Mouse (Mus musculus) brain, embryonic 14.5 days (tissue): ENCODE measurements at regions not wholly inside any gene's neighbourhood (a gene's known extent, or its start where the extent isn't known, plus 50 kb on each side); places are given as distances from the start of the nearest gene placed in this dataset.

Experiments
- DNase-seq: peaks from one replicate; pipeline ENCODE4 v3.0.0-alpha.2; 2011; ENCODE audit warnings: low read depth
- CTCF ChIP-seq: fragments of 200-500 bp; IDR thresholded peaks from 2 replicates; pipeline ENCODE4 v1.5.1; 2012; ENCODE audit warnings: inconsistent platforms, mild to moderate bottlenecking, moderate library complexity, borderline replicate concordance; ENCODE audit not compliant: insufficient read depth, insufficient read length; ENCODE audit errors: extremely low read depth
- POLR2A ChIP-seq: fragments of 200-500 bp; IDR thresholded peaks from 2 replicates; pipeline ENCODE4 v1.6.1; 2012; ENCODE audit warnings: mild to moderate bottlenecking, inconsistent platforms, borderline replicate concordance; ENCODE audit not compliant: poor library complexity, insufficient read depth, insufficient read length, severe bottlenecking; ENCODE audit errors: extremely low read depth

GRCm38 (mm10) chr1:128535537-128536150 lies 56.4 kb downstream of the Cxcr4 start:
- no peak for DNase-seq
- no peak for TF ChIP-seq CTCF
- no peak for TF ChIP-seq POLR2A

DNA sequence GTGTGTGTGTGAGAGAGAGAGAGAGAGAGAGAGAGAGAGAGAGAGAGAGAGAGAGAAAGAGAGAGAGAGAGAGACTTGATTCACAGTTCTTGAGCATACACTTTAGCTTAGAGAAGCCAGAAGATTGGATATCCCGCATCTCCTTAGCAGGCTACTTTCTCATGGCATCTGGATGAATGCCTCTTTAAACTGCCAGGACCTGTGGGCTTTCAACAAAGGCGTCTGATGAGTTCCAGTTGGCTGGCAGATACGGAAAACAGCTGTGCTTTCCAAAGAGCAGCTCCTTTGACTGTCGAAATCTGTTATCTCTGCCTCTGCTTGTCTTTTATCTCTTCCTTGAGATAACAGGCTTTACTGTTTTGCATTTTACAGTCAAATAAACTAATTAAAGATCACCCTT lies 59.5 kb downstream of the Cxcr4 start:
- DNase-seq, result peak; percentile 80
- TF ChIP-seq CTCF (no peak), POLR2A (no peak)

- no peak for TF ChIP-seq CTCF
- TF ChIP-seq POLR2A, result no peak
- DNase-seq, result no peak
These were observed 62.1 kb downstream of the Cxcr4 start for GRCm38 (mm10) chr1:128529808-128530545.

DNA sequence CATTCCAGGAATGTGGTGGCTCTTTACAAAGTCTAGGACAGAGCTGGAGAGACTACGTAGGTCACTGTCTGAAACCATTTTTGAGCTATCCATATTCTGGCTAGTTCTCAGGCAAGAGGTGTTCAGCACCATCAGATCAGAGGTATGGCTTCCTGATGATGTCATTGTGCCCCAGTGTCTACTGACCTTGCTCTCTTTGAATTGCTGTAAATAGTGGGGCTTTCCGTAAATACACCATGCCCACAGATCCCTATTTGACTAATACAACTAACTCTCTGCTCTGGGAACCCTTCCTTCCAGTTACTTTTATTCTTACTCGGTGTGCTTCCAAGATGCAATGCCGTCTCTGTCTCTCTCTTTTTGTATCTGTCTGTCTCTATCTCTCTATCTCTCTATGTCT lies 72.9 kb downstream of the Cxcr4 start:
- TF ChIP-seq POLR2A (no peak), CTCF (no peak)
- no peak for DNase-seq

- TF ChIP-seq CTCF (no peak), POLR2A (no peak)
- no peak for DNase-seq
These were observed 73.6 kb downstream of the Cxcr4 start for GRCm38 (mm10) chr1:128518514-128518913.

- TF ChIP-seq POLR2A (no peak), CTCF (no peak)
These were observed 74.7 kb downstream of the Cxcr4 start for GRCm38 (mm10) chr1:128517351-128517750.

GRCm38 (mm10) chr1:128514327-128514726 lies 77.8 kb downstream of the Cxcr4 start:
- no peak for TF ChIP-seq POLR2A
- TF ChIP-seq CTCF, result no peak
- DNase-seq, result no peak

More at GRCm38 (mm10) chr1:128517351-128517750, 74.7 kb downstream of the Cxcr4 start:
- DNase-seq, result no peak

DNA sequence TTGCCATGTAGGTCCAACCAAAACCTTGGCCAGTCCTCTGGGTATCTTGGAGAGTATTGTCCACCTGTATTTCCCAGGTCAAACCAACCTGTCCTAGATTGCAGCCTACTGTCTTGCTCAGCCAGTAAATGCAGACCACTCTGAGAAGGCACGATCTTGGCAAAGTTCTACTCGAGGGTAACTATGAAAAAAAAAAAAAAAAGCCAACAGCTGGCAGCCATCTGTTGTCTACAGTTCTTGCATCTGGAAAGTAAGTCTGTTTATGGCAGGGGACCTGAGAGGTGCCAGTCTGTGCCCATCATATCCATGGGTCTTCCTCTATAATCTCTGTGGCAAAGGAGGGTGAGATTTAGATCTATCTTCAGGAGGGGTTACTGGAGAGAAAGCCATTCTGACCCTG lies 78.2 kb downstream of the Cxcr4 start:
- DNase-seq, result no peak
- TF ChIP-seq CTCF (no peak), POLR2A (no peak)

- TF ChIP-seq POLR2A, result no peak
- no peak for TF ChIP-seq CTCF
- no peak for DNase-seq
These were observed 78.9 kb downstream of the Cxcr4 start for GRCm38 (mm10) chr1:128513153-128513552.

DNA sequence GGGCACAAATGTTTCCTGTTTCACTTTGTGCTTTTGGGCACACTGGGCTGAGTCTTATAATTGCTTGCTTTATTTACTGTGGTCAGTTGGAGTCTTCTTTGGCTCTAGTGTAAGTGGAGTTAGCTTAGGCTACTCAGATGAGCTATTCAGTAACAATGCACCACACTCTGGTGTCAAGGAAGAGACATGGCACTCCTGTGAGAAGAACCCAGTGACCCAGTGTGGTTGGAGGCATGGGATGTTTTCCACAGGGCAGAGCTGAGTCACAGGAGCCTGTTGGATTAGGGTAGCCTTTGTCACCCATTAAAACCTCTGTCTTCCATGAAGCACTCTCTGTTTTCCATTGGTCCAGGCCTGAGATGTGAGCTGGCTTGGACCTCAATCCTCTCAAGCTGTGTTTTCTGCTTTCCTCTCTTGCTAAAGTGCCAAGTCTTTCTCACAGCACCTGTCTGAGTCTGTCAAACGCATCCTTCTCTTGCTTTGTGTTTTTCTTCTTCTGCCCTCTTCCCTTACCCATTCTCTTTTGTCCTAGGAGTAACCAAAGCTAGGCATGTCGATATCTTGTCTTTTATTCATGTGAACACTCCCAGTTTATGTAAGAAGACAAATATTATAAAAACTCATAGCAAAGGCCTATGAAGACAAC lies 83.2 kb downstream of the Cxcr4 start:
- no peak for DNase-seq
- TF ChIP-seq CTCF (no peak), POLR2A (no peak)

DNA sequence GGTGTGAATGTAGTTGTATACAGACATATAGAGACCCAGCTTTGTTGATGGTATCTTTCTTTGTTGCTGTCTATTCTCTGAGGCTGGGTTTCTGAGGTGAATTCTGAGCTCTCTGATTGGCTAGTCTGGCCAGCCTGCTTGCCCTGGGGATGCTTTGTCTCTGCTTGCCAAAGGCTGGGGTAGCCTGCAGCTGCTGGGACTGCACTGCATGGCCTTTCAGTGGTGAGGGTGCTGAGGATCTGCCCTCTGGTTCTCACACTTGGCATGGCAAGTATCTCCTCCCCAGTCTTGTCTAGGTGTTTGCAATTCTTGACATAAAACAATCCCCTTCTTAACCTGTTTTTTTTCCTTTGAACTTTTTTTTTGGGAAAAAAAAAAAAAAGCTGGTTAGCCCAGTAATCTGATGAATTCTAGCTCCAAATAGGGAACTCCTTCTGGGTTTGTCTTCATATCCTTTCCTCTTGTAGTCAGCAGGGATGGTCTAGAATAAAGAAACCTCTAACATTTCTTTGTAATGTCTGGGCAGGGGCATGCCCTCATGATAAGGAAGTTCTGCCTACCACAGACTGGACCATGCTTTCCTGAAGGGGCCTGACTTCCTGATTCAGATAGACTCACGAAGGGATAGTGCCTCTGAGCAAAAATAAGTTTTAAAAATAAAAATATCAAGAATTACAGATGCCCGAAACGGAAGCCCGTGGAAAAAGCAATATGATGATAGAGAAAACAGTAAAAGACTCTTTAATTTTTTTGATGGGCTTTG lies 85.4 kb downstream of the Cxcr4 start:
- TF ChIP-seq CTCF, result no peak
- TF ChIP-seq POLR2A, result no peak
- DNase-seq, result peak; percentile 6
